Comparison of ENCODE assay signal across 19 mouse cellular contexts in the genomic region with DNA sequence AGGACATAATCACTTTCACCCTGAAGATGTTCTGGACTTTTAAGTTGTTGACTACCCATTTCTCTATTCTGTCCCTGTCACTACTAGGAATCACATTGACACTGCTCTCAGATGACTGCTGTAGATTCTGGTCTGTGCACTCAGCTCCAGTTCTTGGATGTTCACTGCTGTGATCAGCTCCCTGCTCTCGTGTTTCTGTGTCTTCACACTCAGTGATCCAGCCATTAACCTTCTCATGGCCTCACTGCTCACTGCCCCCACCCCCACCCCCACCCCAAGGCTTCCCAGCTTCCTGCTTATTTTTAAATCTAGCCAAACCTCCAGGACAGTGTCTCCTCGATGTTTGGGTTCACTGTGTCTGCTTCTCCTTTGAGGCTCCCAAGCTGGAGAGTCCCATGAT.
DNase-seq lines count a peak whose midpoint lies in the region; ATAC-seq lines count a peak whose summit lies in the region.
"Had no signal": no experiment of that assay in that cellular context is flagged by ENCODE, and none has a peak within 500 bp of the region (broad histone marks: within the 10 kb centered on the region; RNA-seq: fewer than 3 reads in every experiment).

No protein-coding gene starts in this region.

- DNase-seq in kidney, adult 11 months, result no peak
- no peak for DNase-seq in kidney, postnatal 4 days
- no peak for DNase-seq in kidney, postnatal 10 days
- DNase-seq: adrenal gland, adult 2 months; adrenal gland, adult 8-10 months; adrenal gland, postnatal 10 days; adrenal gland, postnatal 14 days; adrenal gland, postnatal 25 days; adrenal gland, postnatal 36 days; B cell, adult 2 months; cerebellum, adult 11 months; cerebellum, adult 11-12 months; cerebellum, adult 18-20 months had no signal

- no peak overlapping the region for H3K9ac ChIP-seq in kidney, embryonic 14.5 days (ENCODE audit: low read depth, low read length)
- H3K9ac ChIP-seq in kidney, embryonic 15.5 days, result no peak overlapping the region
- no peak overlapping the region for H3K9ac ChIP-seq in kidney, embryonic 16.5 days (replicated peaks; ENCODE audit: low read length)

- H3K9me3 ChIP-seq in kidney, embryonic 14.5 days (ENCODE audit: control insufficient read depth, low read length), result no peaks in the 10 kb centered on the region
- no peaks in the 10 kb centered on the region for H3K9me3 ChIP-seq in kidney, embryonic 15.5 days (replicated peaks)
- no peaks in the 10 kb centered on the region for H3K9me3 ChIP-seq in kidney, embryonic 16.5 days (ENCODE audit: low read length)
- H3K9me3 ChIP-seq: G1E had no signal

- H3K27ac ChIP-seq in kidney, embryonic 14.5 days (ENCODE audit: low read depth, low read length), result no peak overlapping the region
- no peak overlapping the region for H3K27ac ChIP-seq in kidney, embryonic 15.5 days
- no peak overlapping the region for H3K27ac ChIP-seq in kidney, embryonic 16.5 days (ENCODE audit: low read length)

- no peaks in the 10 kb centered on the region for H3K4me1 ChIP-seq in kidney, embryonic 14.5 days (ENCODE audit: control insufficient read depth, insufficient read depth, low read length)
- no peaks in the 10 kb centered on the region for H3K4me1 ChIP-seq in kidney, embryonic 15.5 days
- H3K4me1 ChIP-seq in kidney, embryonic 16.5 days (ENCODE audit: insufficient read depth, low read length), result no peaks in the 10 kb centered on the region

- no peaks in the 10 kb centered on the region for H3K36me3 ChIP-seq in kidney, embryonic 14.5 days (ENCODE audit: control insufficient read depth, insufficient read depth, low read length)
- H3K36me3 ChIP-seq in kidney, embryonic 15.5 days, result no peaks in the 10 kb centered on the region
- no peaks in the 10 kb centered on the region for H3K36me3 ChIP-seq in kidney, embryonic 16.5 days (ENCODE audit: insufficient read depth, low read length)

- H3K4me2 ChIP-seq in kidney, embryonic 14.5 days (replicated peaks; ENCODE audit: low read depth, low read length), result no peak overlapping the region
- no peak overlapping the region for H3K4me2 ChIP-seq in kidney, embryonic 15.5 days
- no peak overlapping the region for H3K4me2 ChIP-seq in kidney, embryonic 16.5 days (replicated peaks; ENCODE audit: low read depth, low read length)

- no peaks in the 10 kb centered on the region for H3K27me3 ChIP-seq in kidney, embryonic 14.5 days (ENCODE audit: control insufficient read depth, insufficient read depth, low read length)
- peaks cover 37% of the 10 kb centered on the region for H3K27me3 ChIP-seq in kidney, embryonic 15.5 days
- peaks cover 18% of the 10 kb centered on the region; the same call in 1 of the 2 replicates for H3K27me3 ChIP-seq in kidney, embryonic 16.5 days (ENCODE audit: insufficient read depth, low read length)
- H3K27me3 ChIP-seq: CH12.LX had no signal

- H3K4me3 ChIP-seq in kidney, embryonic 14.5 days (ENCODE audit: low read length), result no peak overlapping the region
- H3K4me3 ChIP-seq in kidney, embryonic 15.5 days (replicated peaks), result no peak overlapping the region
- H3K4me3 ChIP-seq in kidney, embryonic 16.5 days (ENCODE audit: low read length), result no peak overlapping the region

- peak; percentile 49; the same call in 1 of the 2 replicates for ATAC-seq in kidney, embryonic 14.5 days (ENCODE audit: low FRiP score, low TSS enrichment)
- ATAC-seq in kidney, embryonic 15.5 days (replicated peaks; ENCODE audit: low FRiP score), result peak; percentile 66; the same call in 1 of the 2 replicates
- peak; percentile 67; the same call in 1 of the 2 replicates for ATAC-seq in kidney, embryonic 16.5 days (ENCODE audit: low FRiP score, low TSS enrichment)
- ATAC-seq: Patski had no signal

- WGBS in kidney, embryonic 14.5 days, result 35% methylated on average over 2 of the region's 2 CpGs
- WGBS in kidney, embryonic 15.5 days, result 30% methylated on average over 2 of the region's 2 CpGs
- WGBS in kidney, embryonic 16.5 days, result 17% methylated on average over 2 of the region's 2 CpGs
